Mouse (Mus musculus): ENCODE results near the gene Uhmk1.

DNA sequence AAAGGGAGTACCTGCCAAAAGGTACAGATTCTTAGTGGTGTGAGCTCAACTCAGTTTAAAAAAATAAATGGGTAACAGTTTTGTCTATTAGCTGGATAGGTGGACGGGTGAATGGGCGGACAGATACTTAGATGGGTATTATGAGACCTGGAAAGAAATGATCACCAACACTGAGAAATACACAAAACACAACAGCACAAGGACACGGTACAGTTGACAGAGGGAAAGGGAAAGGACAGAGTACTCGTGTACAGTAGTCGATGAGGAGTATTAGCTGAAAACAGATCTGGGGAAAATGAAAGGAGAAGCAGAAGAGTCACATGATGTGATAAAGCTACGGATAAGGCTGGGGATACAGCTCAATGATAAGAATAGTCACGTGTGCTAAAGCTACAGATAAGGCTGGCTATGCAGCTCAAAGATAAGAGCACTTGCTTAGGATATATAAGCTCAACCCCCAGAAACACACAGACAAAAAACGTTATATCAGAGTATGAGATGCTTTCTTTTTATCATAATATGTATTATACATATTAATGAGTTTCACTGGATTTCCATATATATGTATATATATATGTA lies 38.4 kb downstream of the Uhmk1 start:
- TF ChIP-seq CTCF (IDR thresholded peaks at IDR 0.05; ENCODE audit: control insufficient read depth, insufficient read depth, insufficient replicate concordance, low read depth, low read length) (no peak), POLR2A (IDR thresholded peaks at IDR 0.05; ENCODE audit: control insufficient read depth, low read depth, low read length) (no peak)
